Mouse (Mus musculus) myocyte (in vitro differentiated cells): ENCODE results near the gene Lxn. TPM values are rescaled to one million over a fixed set of nuclear protein-coding genes. Genes with fewer than 3 reads are reported as not detected.

ENCODE experiments used
- H3K27me3 ChIP-seq: one replicate; pipeline ENCODE4 v1.6.1; 2011; ENCODE audit not compliant: control insufficient read depth, insufficient read depth, insufficient read length
- H3K36me3 ChIP-seq: one replicate; pipeline ENCODE4 v1.6.1; 2011; ENCODE audit not compliant: control insufficient read depth, insufficient read depth
- H3K4me2 ChIP-seq: one replicate; pipeline ENCODE4 v1.6.1; 2011; ENCODE audit warnings: low read depth, control low read depth
- H3K4me3 ChIP-seq: one replicate; pipeline ENCODE4 v1.5.1; 2011; ENCODE audit warnings: mild to moderate bottlenecking, control low read depth, moderate library complexity
- H3K79me2 ChIP-seq: one replicate; pipeline ENCODE4 v1.6.1; 2011; ENCODE audit not compliant: control insufficient read depth, insufficient read depth
- H3ac ChIP-seq: one replicate; pipeline ENCODE4 v1.6.1; 2011; ENCODE audit not compliant: control insufficient read depth, insufficient read length
- CEBPB ChIP-seq: IDR thresholded peaks from 2 replicates; pipeline ENCODE4 v1.6.1; 2011; ENCODE audit warnings: mild to moderate bottlenecking, moderate library complexity; ENCODE audit not compliant: poor library complexity, insufficient read depth, severe bottlenecking
- E2F4 ChIP-seq: IDR thresholded peaks from one replicate; pipeline ENCODE4 v1.6.1; 2011; ENCODE audit warnings: mild to moderate bottlenecking, control low read depth, moderate library complexity; ENCODE audit not compliant: insufficient read depth
- MAX ChIP-seq: IDR thresholded peaks from one replicate; pipeline ENCODE4 v1.6.1; 2011; ENCODE audit warnings: low read depth, mild to moderate bottlenecking, control low read depth
- MYOD1 ChIP-seq, 3 experiments: IDR thresholded peaks; one replicate each; pipeline ENCODE4 v1.6.1; 2011; ENCODE audit warnings: control low read depth in 2 of 3, low read depth in 2 of 3, mild to moderate bottlenecking in 2 of 3, moderate library complexity in 1 of 3; ENCODE audit not compliant: insufficient read length in 2 of 3, control insufficient read depth in 1 of 3
- MYOG ChIP-seq, 3 experiments: IDR thresholded peaks; one replicate each; pipeline ENCODE4 v1.6.1; 2011; ENCODE audit warnings: control low read depth in 2 of 3, low read depth in 2 of 3, mild to moderate bottlenecking in 2 of 3; ENCODE audit not compliant: insufficient read length in 2 of 3, control insufficient read depth in 1 of 3, insufficient read depth in 1 of 3
- POLR2A ChIP-seq: IDR thresholded peaks from one replicate; pipeline ENCODE4 v1.6.1; 2011; ENCODE audit warnings: low read depth, mild to moderate bottlenecking, control low read depth, moderate library complexity; ENCODE audit not compliant: insufficient read length
- POLR2AphosphoS2 ChIP-seq: IDR thresholded peaks from one replicate; pipeline ENCODE4 v1.6.1; 2011; ENCODE audit warnings: low read depth, control low read depth; ENCODE audit not compliant: insufficient read length
- REST ChIP-seq: IDR thresholded peaks from one replicate; pipeline ENCODE4 v1.6.1; 2011; ENCODE audit warnings: mild to moderate bottlenecking, control low read depth, moderate library complexity; ENCODE audit not compliant: insufficient read depth, insufficient read length
- SRF ChIP-seq: IDR thresholded peaks from one replicate; pipeline ENCODE4 v1.6.1; 2011; ENCODE audit warnings: low read depth; ENCODE audit not compliant: control insufficient read depth, insufficient read length
- TCF12 ChIP-seq: IDR thresholded peaks from one replicate; pipeline ENCODE4 v1.6.1; 2011; ENCODE audit warnings: mild to moderate bottlenecking, control low read depth; ENCODE audit not compliant: poor library complexity, insufficient read depth, severe bottlenecking
- TCF3 ChIP-seq: IDR thresholded peaks from one replicate; pipeline ENCODE4 v1.6.1; 2011; ENCODE audit warnings: low read depth, control low read depth; ENCODE audit not compliant: insufficient read length
- USF1 ChIP-seq: IDR thresholded peaks from one replicate; pipeline ENCODE4 v1.6.1; 2011; ENCODE audit warnings: low read depth, mild to moderate bottlenecking, control low read depth, moderate library complexity
- polyA plus RNA-seq: library from polyadenylated mRNA; unstranded; fragments of >200 nt; fragmentation: generic; extraction: Trizol; gene quantifications from one replicate; pipeline ENCODE4 v1.2.1, GENCODE M21; 2012; ENCODE audit warnings: missing spikeins

Gene Lxn
- polyA plus RNA-seq, 1 experiment = 14.5 TPM

DNA sequence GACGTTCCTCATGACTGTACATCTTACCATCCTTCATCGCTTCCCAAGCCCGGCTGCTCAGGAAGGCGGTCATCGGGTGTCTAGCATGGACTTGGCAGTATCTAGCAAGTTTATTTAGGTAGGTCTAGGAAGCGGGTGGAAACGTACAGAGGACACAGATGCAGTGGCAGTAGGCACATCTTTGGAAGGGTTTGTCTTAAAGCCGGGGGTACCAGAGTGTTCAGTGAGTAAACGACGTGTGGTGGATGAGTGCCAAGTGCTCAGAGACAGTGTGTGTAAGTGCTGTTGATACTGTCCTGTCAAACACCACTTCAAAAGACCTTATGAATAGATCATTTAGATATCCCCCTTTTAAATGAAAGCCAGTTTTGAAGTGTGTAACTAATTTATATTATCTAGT is 1.1 kb downstream of the Lxn start:
- Histone ChIP-seq H3ac (no peak overlapping the region), H3K27me3 (no peaks in the 10 kb centered on the region), H3K4me2 (peak overlapping the region; percentile 80), H3K36me3 (peaks cover 24% of the 10 kb centered on the region), H3K4me3 (peak overlapping the region; percentile 32), H3K79me2 (no peaks in the 10 kb centered on the region)
- no peak for TF ChIP-seq POLR2AphosphoS2
- TF ChIP-seq E2F4 = no peak
- no peak for TF ChIP-seq CEBPB
- no peak for TF ChIP-seq USF1
- TF ChIP-seq TCF12 = no peak
- TF ChIP-seq TCF3 = no peak
- no peak for TF ChIP-seq MYOG (IDR thresholded peaks at IDR 0.05; ENCODE audit: control insufficient read depth in 1 of 3, insufficient read depth in 1 of 3, insufficient read length in 2 of 3, low read depth in 2 of 3)
- no peak for TF ChIP-seq MAX
- TF ChIP-seq SRF = no peak
- no peak for TF ChIP-seq REST
- no peak for TF ChIP-seq MYOD1 (IDR thresholded peaks at IDR 0.05; ENCODE audit: control insufficient read depth in 1 of 3, insufficient read length in 2 of 3, low read depth in 2 of 3)
- TF ChIP-seq POLR2A = no peak

GRCm38 (mm10) chr3:67462015-67462414 is 1.7 kb downstream of the Lxn start:
- TF ChIP-seq MAX = no peak
- TF ChIP-seq REST = no peak
- TF ChIP-seq MYOD1 (IDR thresholded peaks at IDR 0.05; ENCODE audit: control insufficient read depth in 1 of 3, insufficient read length in 2 of 3, low read depth in 2 of 3) = no peak
- no peak for TF ChIP-seq CEBPB
- no peak for TF ChIP-seq POLR2A
- no peak for TF ChIP-seq TCF12
- TF ChIP-seq POLR2AphosphoS2 = no peak
- no peak for TF ChIP-seq USF1
- TF ChIP-seq E2F4 = no peak
- no peak for TF ChIP-seq MYOG (IDR thresholded peaks at IDR 0.05; ENCODE audit: control insufficient read depth in 1 of 3, insufficient read depth in 1 of 3, insufficient read length in 2 of 3, low read depth in 2 of 3)
- TF ChIP-seq SRF = no peak
- TF ChIP-seq TCF3 = no peak
- H3K36me3 ChIP-seq = peaks cover 23% of the 10 kb centered on the region
- no peaks in the 10 kb centered on the region for H3K27me3 ChIP-seq
- no peak overlapping the region for H3K4me2 ChIP-seq
- H3ac ChIP-seq = no peak overlapping the region
- no peak overlapping the region for H3K4me3 ChIP-seq
- H3K79me2 ChIP-seq = no peaks in the 10 kb centered on the region

- no peaks in the 10 kb centered on the region for H3K79me2 ChIP-seq
- no peaks in the 10 kb centered on the region for H3K27me3 ChIP-seq
- TF ChIP-seq MYOD1 (IDR thresholded peaks at IDR 0.05; ENCODE audit: control insufficient read depth in 1 of 3, insufficient read length in 2 of 3, low read depth in 2 of 3) (no peak), MYOG (IDR thresholded peaks at IDR 0.05; ENCODE audit: control insufficient read depth in 1 of 3, insufficient read depth in 1 of 3, insufficient read length in 2 of 3, low read depth in 2 of 3) (no peak), SRF (no peak), POLR2A (no peak), CEBPB (no peak), REST (no peak), TCF3 (no peak), USF1 (no peak), E2F4 (no peak), POLR2AphosphoS2 (no peak), MAX (no peak), TCF12 (no peak)
- no peak overlapping the region for H3ac ChIP-seq
- no peak overlapping the region for H3K4me2 ChIP-seq
- H3K36me3 ChIP-seq = peaks cover 16% of the 10 kb centered on the region
- H3K4me3 ChIP-seq = no peak overlapping the region
These were observed 3.8 kb downstream of the Lxn start for GRCm38 (mm10) chr3:67459881-67460280.

- Histone ChIP-seq H3K4me3 (no peak overlapping the region), H3K79me2 (no peaks in the 10 kb centered on the region), H3K4me2 (no peak overlapping the region), H3K27me3 (no peaks in the 10 kb centered on the region), H3K36me3 (peaks cover 34% of the 10 kb centered on the region), H3ac (no peak overlapping the region)
- TF ChIP-seq MAX = no peak
- TF ChIP-seq USF1 = no peak
- no peak for TF ChIP-seq TCF12
- TF ChIP-seq SRF = no peak
- no peak for TF ChIP-seq CEBPB
- TF ChIP-seq TCF3 = no peak
- TF ChIP-seq REST = no peak
- TF ChIP-seq MYOG (IDR thresholded peaks at IDR 0.05; ENCODE audit: control insufficient read depth in 1 of 3, insufficient read depth in 1 of 3, insufficient read length in 2 of 3, low read depth in 2 of 3) = no peak
- no peak for TF ChIP-seq MYOD1 (IDR thresholded peaks at IDR 0.05; ENCODE audit: control insufficient read depth in 1 of 3, insufficient read length in 2 of 3, low read depth in 2 of 3)
- TF ChIP-seq POLR2A = no peak
- no peak for TF ChIP-seq E2F4
- no peak for TF ChIP-seq POLR2AphosphoS2
These were observed 13.0 kb downstream of the Lxn start for GRCm38 (mm10) chr3:67450601-67451210.
